Mouse (Mus musculus) heart, adult 2 months (tissue): ENCODE results near the gene Tln2. TPM values are rescaled to one million over a fixed set of nuclear protein-coding genes. Genes with fewer than 3 reads are reported as not detected.

Experiments used
- DNase-seq, 2 experiments: peaks; one replicate each; pipeline ENCODE4 v3.0.0; 2021
- H3K27ac ChIP-seq: fragments of 200-600 bp; 2 replicates; pipeline ENCODE4 v1.8.1; 2022
- H3K27me3 ChIP-seq: fragments of 200-500 bp; 2 replicates; pipeline ENCODE4 v1.6.1; 2012; ENCODE audit warnings: mild to moderate bottlenecking, low read length, inconsistent platforms, mixed read lengths; ENCODE audit not compliant: control insufficient read depth, insufficient read depth
- H3K36me3 ChIP-seq: fragments of 200-500 bp; 2 replicates; pipeline ENCODE4 v1.6.1; 2012; ENCODE audit warnings: low read length, inconsistent platforms; ENCODE audit not compliant: control insufficient read depth, insufficient read depth
- H3K4me1 ChIP-seq: fragments of 200-500 bp; 2 replicates; pipeline ENCODE4 v1.6.1; 2011; ENCODE audit warnings: low read length; ENCODE audit not compliant: control insufficient read depth, insufficient read depth
- H3K4me3 ChIP-seq: fragments of 200-600 bp; 2 replicates; pipeline ENCODE4 v1.8.1; 2022
- H3K79me2 ChIP-seq: fragments of 200-500 bp; replicated peaks from 2 replicates; pipeline ENCODE4 v1.6.1; 2012; ENCODE audit warnings: mild to moderate bottlenecking, inconsistent platforms, low read length, moderate library complexity, mixed read lengths; ENCODE audit not compliant: control insufficient read depth, insufficient read depth
- H3K9ac ChIP-seq: fragments of 200-500 bp; 2 replicates; pipeline ENCODE4 v1.6.1; 2012; ENCODE audit warnings: low read depth, mild to moderate bottlenecking, control low read depth, inconsistent platforms, low read length, mixed read lengths
- CTCF ChIP-seq: fragments of 200-600 bp; IDR thresholded peaks from 2 replicates; pipeline ENCODE4 v1.8.1; 2022; ENCODE audit warnings: antibody characterized with exemption, mild to moderate bottlenecking, moderate library complexity
- EP300 ChIP-seq: fragments of 200-500 bp; IDR thresholded peaks from 2 replicates; pipeline ENCODE4 v1.6.1; 2011; ENCODE audit warnings: low read depth, low read length, control low read depth; ENCODE audit not compliant: insufficient read depth
- POLR2A ChIP-seq: fragments of 200-500 bp; IDR thresholded peaks from 2 replicates; pipeline ENCODE4 v1.6.1; 2011; ENCODE audit warnings: mild to moderate bottlenecking, low read depth, low read length, control low read depth; ENCODE audit not compliant: insufficient read depth
- WGBS: fragments of 180-500 bp; shearing (Covaris S2); methylation state at CpG from one replicate; pipeline ENCODE4 v1.1.7; 2018; 5-methylcytosine and 5-hydroxymethylcytosine counted together
- intact Hi-C: fragments of 180-260 bp; cut with DNase I; formaldehyde crosslinking; loops from one replicate; pipeline ENCODE4 v1.15.1; 2025
- polyA plus RNA-seq: library from polyadenylated mRNA; depleted of rRNA; stranded (reverse); fragments of >200 nt; gene quantifications from 2 replicates; pipeline ENCODE4 v1.2.3, GENCODE M21; 2012
- total RNA-seq, 2 experiments: library from RNA; stranded (reverse); gene quantifications; 2 replicates each; pipeline ENCODE4 v1.2.3; 2021

Gene Tln2
- total and polyA plus RNA-seq, 3 experiments, result 20.1 to 78.2 (median 67.1) TPM

GRCm38 (mm10) chr9:67532631-67533030 is 26.9 kb downstream of the Tln2 start:
- intact Hi-C loops, result no loop called here

DNA sequence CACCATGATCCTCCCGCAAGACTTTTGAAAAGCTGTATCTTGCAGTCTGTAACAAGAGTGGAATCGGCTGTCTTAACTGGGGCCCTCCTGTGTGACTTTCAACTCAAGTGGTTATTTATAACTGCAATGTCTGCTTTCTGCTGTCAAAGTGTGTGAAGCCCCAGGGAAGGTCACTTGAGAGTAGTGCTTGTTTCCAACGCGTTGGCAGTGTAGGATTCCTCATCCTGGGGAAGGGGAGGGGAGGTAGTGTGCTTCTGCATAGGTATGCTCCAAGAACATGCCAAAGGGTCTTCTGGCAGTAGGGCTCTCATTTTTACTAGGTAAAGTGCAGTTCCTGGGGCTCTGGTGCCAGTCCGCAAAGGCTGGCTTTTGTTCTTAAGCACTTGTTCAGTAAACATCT is 29.9 kb downstream of the Tln2 start:
- no peaks in the 10 kb centered on the region for H3K27me3 ChIP-seq
- intact Hi-C loops, result no loop called here
- WGBS, result 55% methylated on average over 5 of the region's 5 CpGs
- peak in 1 of 2 experiments; percentile 23 for DNase-seq
- no peaks in the 10 kb centered on the region for H3K79me2 ChIP-seq
- H3K4me3 ChIP-seq, result no peak overlapping the region
- no peaks in the 10 kb centered on the region for H3K36me3 ChIP-seq
- H3K9ac ChIP-seq, result no peak overlapping the region
- H3K27ac ChIP-seq, result peak overlapping the region; percentile 83
- peaks cover 3% of the 10 kb centered on the region; the same call in 1 of the 2 replicates for H3K4me1 ChIP-seq
- no peak for TF ChIP-seq CTCF
- TF ChIP-seq EP300, result no peak
- no peak for TF ChIP-seq POLR2A

More at GRCm38 (mm10) chr9:67532631-67533030, 26.9 kb downstream of the Tln2 start:
- no peak for DNase-seq
- H3K79me2 ChIP-seq, result no peaks in the 10 kb centered on the region
- no peak overlapping the region for H3K4me3 ChIP-seq
- H3K27ac ChIP-seq, result no peak overlapping the region
- 67% methylated on average over 1 of the region's 1 CpGs for WGBS
- H3K9ac ChIP-seq, result no peak overlapping the region
- no peak for TF ChIP-seq POLR2A
- no peak for TF ChIP-seq CTCF
- no peak for TF ChIP-seq EP300
- no peaks in the 10 kb centered on the region for H3K27me3 ChIP-seq
- H3K4me1 ChIP-seq, result peaks cover 3% of the 10 kb centered on the region; the same call in 1 of the 2 replicates
- no peaks in the 10 kb centered on the region for H3K36me3 ChIP-seq

- TF ChIP-seq EP300, result no peak
- TF ChIP-seq CTCF, result no peak
- no peak for TF ChIP-seq POLR2A
- no peaks in the 10 kb centered on the region for H3K79me2 ChIP-seq
Measured at GRCm38 (mm10) chr9:67527726-67528125, 31.8 kb downstream of the Tln2 start.

DNA sequence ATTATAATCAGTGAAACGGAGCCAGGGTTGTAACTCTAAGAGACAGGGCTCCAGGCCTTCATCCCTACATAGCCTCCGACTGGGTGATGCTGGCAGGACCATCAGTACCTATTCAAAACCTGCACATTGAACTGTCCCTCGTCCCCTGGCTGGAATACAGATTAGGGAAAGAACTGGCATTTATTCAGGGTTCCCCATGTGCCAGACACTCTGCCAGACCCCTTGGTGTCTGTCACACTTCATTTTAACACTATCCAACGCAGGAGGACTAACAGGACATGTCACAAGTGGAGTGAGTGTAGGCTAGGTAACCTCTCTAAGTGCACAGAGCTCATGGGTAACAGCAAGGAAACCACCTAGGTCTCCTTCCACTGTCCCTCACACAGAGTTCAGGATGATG is 37.8 kb downstream of the Tln2 start:
- peak in 1 of 2 experiments; percentile 17 for DNase-seq

More at GRCm38 (mm10) chr9:67527726-67528125, 31.8 kb downstream of the Tln2 start:
- Histone ChIP-seq H3K9ac (no peak overlapping the region), H3K4me1 (peaks cover 3% of the 10 kb centered on the region; the same call in 1 of the 2 replicates), H3K27me3 (no peaks in the 10 kb centered on the region), H3K4me3 (no peak overlapping the region), H3K36me3 (no peaks in the 10 kb centered on the region), H3K27ac (no peak overlapping the region)
- intact Hi-C loops, result no loop called here
- 97% methylated on average over 2 of the region's 2 CpGs for WGBS
- DNase-seq, result no peak

DNA sequence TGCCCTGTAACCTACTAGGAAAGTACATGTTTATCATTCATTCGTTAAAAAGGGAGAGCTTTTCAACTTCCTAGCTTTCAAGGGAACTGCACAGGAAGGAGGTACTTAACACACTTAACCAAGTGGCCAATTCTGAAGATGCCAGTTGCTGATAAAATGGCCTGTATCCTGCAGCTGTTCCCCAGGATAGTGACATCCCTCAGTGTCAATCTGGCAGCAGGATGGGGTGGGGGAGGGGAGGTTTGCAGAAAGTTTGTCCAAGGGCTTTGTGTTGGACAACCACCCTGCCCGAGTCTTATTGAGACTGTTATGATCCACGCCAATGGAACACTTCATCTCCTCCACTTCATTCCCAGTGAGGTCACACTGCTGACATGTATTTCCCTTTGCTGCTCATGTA is 50.0 kb downstream of the Tln2 start:
- Histone ChIP-seq H3K27me3 (no peaks in the 10 kb centered on the region), H3K27ac (no peak overlapping the region), H3K4me1 (no peaks in the 10 kb centered on the region), H3K36me3 (no peaks in the 10 kb centered on the region), H3K9ac (no peak overlapping the region), H3K79me2 (no peaks in the 10 kb centered on the region), H3K4me3 (no peak overlapping the region)
- TF ChIP-seq CTCF (no peak), EP300 (no peak), POLR2A (no peak)
- 24% methylated on average over 3 of the region's 3 CpGs for WGBS
- no peak for DNase-seq
- intact Hi-C loops, result no loop called here

More for the DNA sequence above, 37.8 kb downstream of the Tln2 start:
- no peaks in the 10 kb centered on the region for H3K79me2 ChIP-seq
- no peak overlapping the region for H3K9ac ChIP-seq
- no peak overlapping the region for H3K4me3 ChIP-seq
- TF ChIP-seq POLR2A (no peak), EP300 (no peak), CTCF (no peak)
- intact Hi-C loops, result no loop called here
- H3K4me1 ChIP-seq, result peaks cover 2% of the 10 kb centered on the region; the same call in 1 of the 2 replicates
- 51% methylated on average over 4 of the region's 4 CpGs for WGBS
- no peak overlapping the region for H3K27ac ChIP-seq
- H3K27me3 ChIP-seq, result no peaks in the 10 kb centered on the region
- H3K36me3 ChIP-seq, result no peaks in the 10 kb centered on the region

DNA sequence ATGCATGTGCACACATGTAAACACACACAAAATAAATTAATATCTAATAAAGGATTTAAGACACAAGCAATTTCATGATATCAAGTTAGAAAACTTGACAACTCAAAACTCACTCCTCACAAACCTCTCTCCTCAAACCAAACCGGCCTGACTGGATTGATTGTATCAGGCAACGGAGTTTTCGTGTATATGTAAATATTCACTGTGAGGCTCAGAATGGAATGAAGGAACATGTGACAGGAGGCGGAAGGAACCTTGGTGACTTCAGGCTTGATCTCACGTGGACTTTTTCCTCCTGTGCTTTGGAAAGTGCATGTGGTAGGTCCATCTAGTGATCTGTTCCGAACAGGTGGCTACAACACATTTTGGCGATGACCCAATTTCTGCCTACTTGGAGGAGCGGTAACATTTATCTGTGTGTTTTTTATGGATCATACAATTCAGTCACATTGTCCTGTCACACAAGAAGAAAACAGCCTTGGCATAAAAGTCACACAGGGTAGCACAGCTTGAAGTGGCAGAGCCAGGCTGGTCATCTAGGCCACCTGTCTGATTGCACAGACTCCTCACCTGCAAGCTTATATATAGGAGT is 54.7 kb downstream of the Tln2 start:
- H3K36me3 ChIP-seq, result no peaks in the 10 kb centered on the region
- H3K27me3 ChIP-seq, result no peaks in the 10 kb centered on the region
- no peak overlapping the region for H3K9ac ChIP-seq
- peaks cover 1% of the 10 kb centered on the region; the same call in 1 of the 2 replicates for H3K79me2 ChIP-seq
- no peak overlapping the region for H3K27ac ChIP-seq
- no peaks in the 10 kb centered on the region for H3K4me1 ChIP-seq
- no peak for DNase-seq
- TF ChIP-seq CTCF, result no peak
- no peak overlapping the region for H3K4me3 ChIP-seq
- intact Hi-C loops, result no loop called here
- 76% methylated on average over 8 of the region's 8 CpGs for WGBS
